Mouse (Mus musculus) forebrain, embryonic 13.5 days (tissue): ENCODE results near the gene Pfkfb3. TPM values are rescaled to one million over a fixed set of nuclear protein-coding genes. Genes with fewer than 3 reads are reported as not detected.

Experiments used
- ATAC-seq: fragments of 200-750 bp; cut with Nextera tagmentation; 2 replicates; pipeline ENCODE4 v1.8.0; 2017
- H3K27ac ChIP-seq: fragments of 300-500 bp; sonication (generic); 2 replicates; pipeline ENCODE4 v1.5.1; 2015; ENCODE audit warnings: inconsistent platforms, mild to moderate bottlenecking, moderate library complexity
- H3K27me3 ChIP-seq: fragments of 300-500 bp; sonication (generic); 2 replicates; pipeline ENCODE4 v1.6.1; 2015; ENCODE audit warnings: mild to moderate bottlenecking, inconsistent platforms
- H3K36me3 ChIP-seq: fragments of 300-500 bp; sonication (generic); 2 replicates; pipeline ENCODE4 v1.6.1; 2015; ENCODE audit warnings: mild to moderate bottlenecking, inconsistent platforms; ENCODE audit not compliant: poor library complexity, severe bottlenecking
- H3K4me1 ChIP-seq: fragments of 300-500 bp; sonication (generic); 2 replicates; pipeline ENCODE4 v1.6.1; 2015; ENCODE audit warnings: inconsistent platforms
- H3K4me2 ChIP-seq: fragments of 300-500 bp; sonication (generic); 2 replicates; pipeline ENCODE4 v1.6.1; 2015; ENCODE audit warnings: inconsistent platforms, mild to moderate bottlenecking, moderate library complexity
- H3K4me3 ChIP-seq: fragments of 300-500 bp; sonication (generic); 2 replicates; pipeline ENCODE4 v1.5.1; 2015; ENCODE audit warnings: mild to moderate bottlenecking, inconsistent platforms
- H3K9ac ChIP-seq: fragments of 300-500 bp; sonication (generic); 2 replicates; pipeline ENCODE4 v1.6.1; 2015; ENCODE audit warnings: mild to moderate bottlenecking, inconsistent platforms
- H3K9me3 ChIP-seq: fragments of 300-500 bp; sonication (generic); replicated peaks from 2 replicates; pipeline ENCODE4 v1.6.1; 2016; ENCODE audit warnings: inconsistent platforms
- WGBS: fragments of 180-500 bp; shearing (Covaris S2); methylation state at CpG from one replicate; pipeline ENCODE4 v1.1.7; 2015; 5-methylcytosine and 5-hydroxymethylcytosine counted together
- polyA plus RNA-seq: library from polyadenylated mRNA; unstranded; fragments of >200 nt; fragmentation: Nextera tagmentation; extraction: Ambion mirVana; gene quantifications from 2 replicates; pipeline ENCODE4 v1.2.1, GENCODE M21; 2015

The Pfkfb3 gene
- polyA plus RNA-seq, 1 experiment from 2014 or later = 21.5 TPM

DNA sequence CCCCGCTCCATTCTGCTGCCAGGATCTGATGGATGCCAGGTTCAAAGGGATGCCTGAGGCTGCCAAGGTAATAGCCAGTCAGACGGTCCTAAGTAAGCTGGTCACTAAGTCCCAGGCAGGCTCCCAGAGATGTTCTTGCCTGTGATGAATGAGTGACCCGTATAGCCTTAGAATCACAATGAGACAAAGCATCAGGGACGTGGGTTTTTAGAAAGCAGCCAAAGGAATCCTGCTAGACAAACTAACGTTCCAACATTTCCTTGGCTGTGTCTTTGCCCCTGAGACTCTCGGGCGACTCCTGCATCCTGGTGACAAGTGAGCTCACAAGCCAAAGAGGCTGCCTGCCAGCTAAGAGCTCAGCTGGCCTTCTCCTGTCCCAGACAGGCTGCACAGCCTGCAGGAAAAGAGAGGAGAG lies 59.0 kb downstream of the Pfkfb3 start:
- Histone ChIP-seq H3K27ac (no peak overlapping the region), H3K9ac (no peak overlapping the region), H3K4me1 (peaks cover 35% of the 10 kb centered on the region), H3K36me3 (peaks cover 51% of the 10 kb centered on the region), H3K9me3 (no peaks in the 10 kb centered on the region), H3K4me3 (no peak overlapping the region), H3K4me2 (no peak overlapping the region), H3K27me3 (no peaks in the 10 kb centered on the region)
- 72% methylated on average over 6 of the region's 7 CpGs for WGBS
- ATAC-seq = no peak

DNA sequence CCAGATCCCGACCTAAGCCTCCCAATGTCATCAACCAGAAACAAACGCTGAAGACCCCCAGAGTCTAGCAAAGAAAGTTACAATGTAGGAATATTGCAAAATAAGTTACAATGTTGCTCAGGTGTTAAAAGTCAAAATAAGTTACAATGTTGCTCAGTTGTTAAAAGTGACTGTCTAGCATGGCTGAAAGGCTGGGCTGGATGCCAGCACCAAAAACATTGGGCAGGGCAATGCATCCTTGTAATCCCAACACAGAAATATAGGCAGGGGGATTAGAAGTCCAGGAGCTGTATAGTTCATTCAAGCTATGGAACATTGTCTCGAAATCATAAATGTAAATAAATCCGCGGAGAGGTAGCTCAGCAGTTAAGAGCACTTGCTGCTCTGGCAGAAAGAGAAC lies 61.0 kb downstream of the Pfkfb3 start:
- 94% methylated on average over 5 of the region's 5 CpGs for WGBS
- ATAC-seq = no peak
- Histone ChIP-seq H3K4me1 (peaks cover 17% of the 10 kb centered on the region; the same call in 1 of the 2 replicates), H3K4me2 (no peak overlapping the region), H3K4me3 (no peak overlapping the region), H3K9ac (no peak overlapping the region), H3K36me3 (peaks cover 63% of the 10 kb centered on the region), H3K9me3 (no peaks in the 10 kb centered on the region), H3K27ac (no peak overlapping the region), H3K27me3 (no peaks in the 10 kb centered on the region)

DNA sequence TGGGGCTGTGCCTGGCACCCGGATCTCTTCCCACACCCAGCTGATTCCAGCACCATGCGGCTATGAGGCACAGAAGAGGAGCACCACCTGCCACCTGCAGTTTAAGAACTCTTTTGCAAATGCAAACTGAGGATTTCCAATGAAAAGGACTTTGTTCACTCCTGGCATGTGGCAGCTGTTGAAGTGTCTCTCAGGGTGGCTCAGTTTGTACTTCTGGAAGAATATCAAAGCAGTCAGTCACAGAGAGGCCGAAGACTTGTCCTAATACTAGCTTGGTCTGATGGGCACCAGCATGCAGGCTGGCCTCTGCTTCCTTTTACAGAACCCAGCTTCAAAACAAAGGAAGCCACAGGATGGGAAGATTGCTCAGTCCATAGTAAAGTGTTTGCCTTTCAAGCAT lies 62.4 kb downstream of the Pfkfb3 start:
- Histone ChIP-seq H3K36me3 (peaks cover 72% of the 10 kb centered on the region), H3K27me3 (no peaks in the 10 kb centered on the region), H3K9me3 (no peaks in the 10 kb centered on the region), H3K4me3 (no peak overlapping the region), H3K9ac (no peak overlapping the region), H3K27ac (no peak overlapping the region), H3K4me2 (no peak overlapping the region), H3K4me1 (peaks cover 14% of the 10 kb centered on the region; the same call in 1 of the 2 replicates)
- ATAC-seq = 0 out of 2 replicates have a peak, but pooled peaks have one; percentile 9
- 57% methylated on average over 3 of the region's 3 CpGs for WGBS

DNA sequence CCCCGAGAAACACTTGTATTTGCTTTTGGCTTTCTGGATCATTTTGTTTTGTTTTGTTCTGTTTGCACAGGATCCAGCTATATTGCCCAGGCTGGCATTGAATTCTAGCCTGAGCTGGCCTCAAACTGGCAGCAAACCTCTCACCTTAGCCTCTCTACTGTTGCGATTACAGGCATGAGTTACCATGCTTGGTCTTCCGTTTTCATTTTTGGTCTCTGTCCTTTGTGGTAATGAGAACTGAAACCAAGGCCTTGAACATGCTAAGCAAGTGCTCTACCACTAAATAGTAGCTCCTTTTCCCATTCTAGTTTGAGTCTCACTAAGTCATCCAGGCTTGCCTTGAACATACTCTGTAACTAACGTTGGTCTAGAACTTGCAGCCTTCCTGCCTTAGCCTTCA lies 63.3 kb downstream of the Pfkfb3 start:
- no peaks in the 10 kb centered on the region for H3K9me3 ChIP-seq
- 98% methylated on average over 4 of the region's 4 CpGs for WGBS
- no peak overlapping the region for H3K9ac ChIP-seq
- peaks cover 81% of the 10 kb centered on the region for H3K36me3 ChIP-seq
- no peak overlapping the region for H3K4me2 ChIP-seq
- no peak for ATAC-seq
- no peak overlapping the region for H3K27ac ChIP-seq
- H3K4me3 ChIP-seq = no peak overlapping the region
- no peaks in the 10 kb centered on the region for H3K27me3 ChIP-seq
- peaks cover 10% of the 10 kb centered on the region; the same call in 1 of the 2 replicates for H3K4me1 ChIP-seq

DNA sequence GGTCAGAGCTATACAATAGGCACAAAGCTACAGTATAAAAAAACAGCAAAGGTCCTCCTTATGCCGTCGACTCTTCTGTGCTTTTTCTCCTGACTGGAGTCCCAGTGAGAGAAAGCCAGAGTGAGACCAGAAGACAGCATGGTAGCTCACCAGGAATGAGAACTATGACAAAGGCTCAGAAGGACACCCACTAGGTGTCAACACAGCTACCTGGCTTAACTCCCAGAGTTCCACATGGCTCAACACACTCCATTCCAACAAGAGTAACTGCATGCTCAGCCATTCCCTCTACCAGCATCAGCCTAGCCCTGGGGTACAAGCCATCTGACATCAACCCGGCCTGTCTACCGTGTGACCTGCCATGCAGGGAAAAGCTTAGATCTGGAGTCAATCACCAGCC lies 70.7 kb downstream of the Pfkfb3 start:
- H3K27ac ChIP-seq = no peak overlapping the region
- ATAC-seq = no peak
- no peak overlapping the region for H3K9ac ChIP-seq
- H3K4me2 ChIP-seq = no peak overlapping the region
- H3K4me1 ChIP-seq = no peaks in the 10 kb centered on the region
- H3K9me3 ChIP-seq = no peaks in the 10 kb centered on the region
- peaks cover 100% of the 10 kb centered on the region for H3K36me3 ChIP-seq
- H3K27me3 ChIP-seq = no peaks in the 10 kb centered on the region
- 90% methylated on average over 4 of the region's 4 CpGs for WGBS
- H3K4me3 ChIP-seq = no peak overlapping the region

DNA sequence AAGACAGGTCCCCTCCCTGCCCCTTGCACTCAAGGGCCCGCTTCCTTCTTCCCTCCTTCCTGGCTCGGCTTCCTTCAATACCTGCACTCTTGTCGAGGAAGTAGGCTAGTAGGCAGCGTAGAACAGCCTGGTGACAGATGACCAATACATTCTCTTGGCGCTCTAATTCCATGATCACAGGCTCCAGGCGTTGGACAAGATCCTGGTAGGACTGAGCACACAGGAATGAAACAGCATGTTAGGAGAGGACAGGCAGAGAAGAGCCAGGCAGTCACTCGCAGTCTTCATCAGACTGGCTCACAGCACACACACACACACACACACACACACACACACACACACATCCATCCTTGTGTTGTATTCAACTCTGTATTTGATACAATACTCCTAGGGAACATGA lies 71.5 kb downstream of the Pfkfb3 start:
- Histone ChIP-seq H3K4me1 (no peaks in the 10 kb centered on the region), H3K27ac (no peak overlapping the region), H3K4me2 (no peak overlapping the region), H3K9ac (no peak overlapping the region), H3K36me3 (peaks cover 100% of the 10 kb centered on the region), H3K9me3 (no peaks in the 10 kb centered on the region), H3K27me3 (no peaks in the 10 kb centered on the region), H3K4me3 (no peak overlapping the region)
- 91% methylated on average over 7 of the region's 7 CpGs for WGBS
- ATAC-seq = no peak

DNA sequence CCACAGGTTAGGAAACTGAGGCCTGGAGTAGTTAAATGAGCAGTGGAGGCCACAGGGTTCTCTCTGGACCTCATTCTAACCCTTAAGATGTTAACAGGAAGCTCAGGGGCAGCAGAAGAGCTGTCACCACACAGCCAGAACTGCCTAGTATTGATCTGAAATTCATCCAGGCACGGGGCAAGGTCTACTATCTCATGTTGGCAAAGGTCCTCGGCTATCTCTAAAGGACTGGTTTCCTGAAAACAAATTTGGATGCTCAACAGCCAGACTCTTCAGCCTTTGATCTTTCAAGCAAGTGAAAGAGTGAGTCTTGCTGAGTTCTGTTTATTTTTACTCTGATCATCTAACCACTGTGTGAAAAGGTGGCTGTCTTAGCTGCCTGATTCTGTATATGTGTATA lies 74.9 kb downstream of the Pfkfb3 start:
- Histone ChIP-seq H3K27me3 (no peaks in the 10 kb centered on the region), H3K4me1 (no peaks in the 10 kb centered on the region), H3K36me3 (peaks cover 100% of the 10 kb centered on the region), H3K27ac (no peak overlapping the region), H3K9me3 (no peaks in the 10 kb centered on the region), H3K9ac (no peak overlapping the region), H3K4me2 (no peak overlapping the region), H3K4me3 (no peak overlapping the region)
- no peak for ATAC-seq
- 92% methylated on average over 2 of the region's 2 CpGs for WGBS

DNA sequence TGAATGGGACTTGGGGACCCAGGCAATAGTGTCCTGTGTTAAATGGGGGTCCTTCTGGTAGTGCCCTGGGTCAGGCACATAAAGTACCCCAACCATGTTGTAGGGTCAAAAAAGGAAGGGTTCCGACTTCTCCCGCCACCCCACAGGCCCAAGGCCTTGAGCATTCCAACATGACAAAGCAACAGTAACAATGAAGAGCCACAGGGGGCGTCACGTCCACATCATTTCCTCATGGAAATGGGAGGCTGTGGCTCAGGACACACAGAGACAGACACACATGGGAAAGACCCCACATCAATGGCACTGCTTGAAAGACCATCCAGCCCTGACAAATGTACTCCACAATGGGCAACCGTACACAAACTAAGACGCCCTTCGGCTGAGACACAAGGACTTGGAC lies 78.6 kb downstream of the Pfkfb3 start:
- peaks cover 98% of the 10 kb centered on the region for H3K36me3 ChIP-seq

DNA sequence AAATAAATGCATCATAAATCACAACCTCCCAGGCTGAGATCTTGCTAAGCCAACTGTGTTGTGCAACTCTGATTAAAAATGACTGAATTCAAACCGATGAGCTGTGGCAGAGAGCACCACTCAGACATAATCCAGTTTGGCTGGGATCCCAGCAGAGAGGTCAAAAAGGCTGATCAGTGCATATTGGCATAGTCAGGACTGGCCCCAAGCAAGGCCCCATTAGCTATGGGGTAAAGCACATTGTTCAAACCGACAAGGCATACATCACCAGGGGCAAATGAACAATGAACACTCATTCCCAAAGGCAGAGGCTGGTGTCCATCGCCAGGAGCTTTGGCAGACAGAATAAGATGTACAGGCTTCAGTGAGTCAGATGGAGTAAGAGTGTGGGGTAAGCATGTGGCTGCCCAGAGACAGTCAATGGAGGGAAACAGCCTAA lies 89.2 kb downstream of the Pfkfb3 start:
- ATAC-seq = no peak

More for the DNA sequence above, 78.6 kb downstream of the Pfkfb3 start:
- Histone ChIP-seq H3K4me3 (no peak overlapping the region), H3K27me3 (no peaks in the 10 kb centered on the region), H3K9ac (no peak overlapping the region), H3K27ac (no peak overlapping the region), H3K4me1 (no peaks in the 10 kb centered on the region), H3K4me2 (no peak overlapping the region), H3K9me3 (no peaks in the 10 kb centered on the region)
- ATAC-seq = no peak
- WGBS = 86% methylated on average over 7 of the region's 7 CpGs

DNA sequence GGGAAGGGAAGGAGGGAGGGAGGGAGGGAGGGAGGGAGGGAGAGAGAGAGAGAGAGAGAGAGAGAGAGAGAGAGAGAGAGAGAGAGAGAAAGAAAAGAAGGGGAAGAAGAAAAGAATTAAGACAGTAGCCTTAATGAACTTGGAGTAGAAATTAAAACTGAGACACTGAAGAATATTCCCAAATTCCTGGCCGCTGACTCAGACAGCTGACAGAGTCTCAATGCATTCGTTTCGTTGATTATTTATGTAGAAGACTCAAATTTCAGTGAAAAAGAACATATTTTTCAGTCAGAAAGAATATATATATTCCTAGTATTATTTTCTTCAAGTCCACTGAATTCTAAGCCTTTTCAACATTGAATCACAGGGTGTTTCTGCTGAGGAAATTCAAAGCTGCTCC lies 92.9 kb downstream of the Pfkfb3 start:
- WGBS = 82% methylated on average over 3 of the region's 3 CpGs
- no peak overlapping the region for H3K27ac ChIP-seq
- H3K4me2 ChIP-seq = no peak overlapping the region
- H3K27me3 ChIP-seq = no peaks in the 10 kb centered on the region
- no peak overlapping the region for H3K9ac ChIP-seq
- H3K36me3 ChIP-seq = no peaks in the 10 kb centered on the region
- H3K4me3 ChIP-seq = no peak overlapping the region
- no peaks in the 10 kb centered on the region for H3K4me1 ChIP-seq
- no peaks in the 10 kb centered on the region for H3K9me3 ChIP-seq
- ATAC-seq = no peak

More for the DNA sequence above, 89.2 kb downstream of the Pfkfb3 start:
- H3K27me3 ChIP-seq = no peaks in the 10 kb centered on the region
- peaks cover 1% of the 10 kb centered on the region for H3K36me3 ChIP-seq
- H3K4me3 ChIP-seq = no peak overlapping the region
- H3K27ac ChIP-seq = no peak overlapping the region
- no peaks in the 10 kb centered on the region for H3K9me3 ChIP-seq
- no peak overlapping the region for H3K9ac ChIP-seq
- H3K4me1 ChIP-seq = no peaks in the 10 kb centered on the region
- H3K4me2 ChIP-seq = no peak overlapping the region
- 48% methylated on average over 3 of the region's 3 CpGs for WGBS

DNA sequence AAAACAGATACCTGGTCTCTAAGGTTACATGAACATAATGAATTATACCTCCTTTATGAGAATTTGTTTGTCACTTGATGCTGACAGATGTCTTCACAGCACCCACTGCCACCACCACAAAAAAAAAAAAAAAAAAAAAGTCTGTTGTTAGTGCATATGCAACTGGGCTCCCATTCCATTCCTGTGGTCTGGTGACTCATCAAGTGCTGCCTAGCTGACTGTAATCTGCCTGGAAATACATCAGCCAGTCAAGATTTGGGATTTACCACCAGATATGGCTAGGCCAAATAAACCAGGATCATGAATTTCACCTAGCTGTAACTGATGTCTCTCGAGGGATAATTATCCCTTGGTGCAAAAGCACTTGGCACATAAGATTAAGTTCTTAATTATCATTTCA lies 95.4 kb downstream of the Pfkfb3 start:
- Histone ChIP-seq H3K4me2 (no peak overlapping the region), H3K4me3 (no peak overlapping the region), H3K9me3 (no peaks in the 10 kb centered on the region), H3K27ac (no peak overlapping the region), H3K4me1 (no peaks in the 10 kb centered on the region), H3K36me3 (no peaks in the 10 kb centered on the region), H3K27me3 (no peaks in the 10 kb centered on the region), H3K9ac (no peak overlapping the region)
- ATAC-seq = no peak
- WGBS = 84% methylated on average over 1 of the region's 1 CpGs

DNA sequence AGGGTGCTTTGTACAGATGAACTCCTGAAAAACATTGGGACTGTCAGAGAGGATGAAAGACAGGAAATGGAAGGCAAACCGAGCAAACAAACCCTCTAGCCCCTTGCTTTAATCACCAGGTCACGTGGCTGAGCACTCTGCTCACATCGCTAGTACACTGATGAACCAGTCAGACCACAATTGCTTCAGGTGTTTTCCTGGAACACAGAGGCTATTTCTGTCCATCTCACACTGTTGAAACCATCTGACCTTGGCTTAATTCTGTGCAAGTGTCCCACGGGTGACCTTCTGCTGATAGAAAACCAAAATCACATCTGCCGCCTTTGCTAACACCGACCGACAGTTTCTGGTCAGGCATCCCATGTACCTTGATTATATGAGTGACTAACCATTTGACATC lies 96.0 kb downstream of the Pfkfb3 start:
- H3K27ac ChIP-seq = no peak overlapping the region
- H3K9me3 ChIP-seq = no peaks in the 10 kb centered on the region
- ATAC-seq = no peak
- WGBS = 87% methylated on average over 7 of the region's 7 CpGs
- no peak overlapping the region for H3K4me3 ChIP-seq
- no peak overlapping the region for H3K4me2 ChIP-seq
- no peaks in the 10 kb centered on the region for H3K36me3 ChIP-seq
- H3K27me3 ChIP-seq = no peaks in the 10 kb centered on the region
- H3K9ac ChIP-seq = no peak overlapping the region
- no peaks in the 10 kb centered on the region for H3K4me1 ChIP-seq

DNA sequence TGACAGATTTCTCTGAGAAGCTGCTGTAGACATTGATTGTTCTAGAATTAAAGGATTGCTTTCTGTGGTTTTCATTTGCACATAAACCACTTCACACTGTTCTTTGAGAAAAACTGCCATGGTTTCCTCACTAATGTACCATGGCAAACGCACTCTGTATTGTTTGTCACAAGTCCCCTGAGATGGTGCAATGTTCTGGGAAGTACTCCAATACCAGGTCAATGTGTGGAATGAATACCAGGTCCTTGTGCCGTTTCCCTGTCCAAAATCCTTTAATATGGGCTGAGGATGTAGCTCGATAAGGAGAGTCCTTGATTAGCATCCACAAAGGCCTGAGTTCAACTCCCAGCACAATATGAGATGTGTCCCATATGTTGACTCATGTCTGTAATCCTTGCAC lies 105.2 kb downstream of the Pfkfb3 start:
- H3K36me3 ChIP-seq = no peaks in the 10 kb centered on the region
- H3K4me1 ChIP-seq = no peaks in the 10 kb centered on the region
- 85% methylated on average over 3 of the region's 3 CpGs for WGBS
- no peak overlapping the region for H3K4me2 ChIP-seq
- H3K9me3 ChIP-seq = no peaks in the 10 kb centered on the region
- ATAC-seq = no peak
- no peak overlapping the region for H3K9ac ChIP-seq
- H3K27me3 ChIP-seq = no peaks in the 10 kb centered on the region
- no peak overlapping the region for H3K27ac ChIP-seq
- no peak overlapping the region for H3K4me3 ChIP-seq
